Mouse (Mus musculus) CH12.LX (cell line): ENCODE results near the gene C2cd4a. TPM values are rescaled to one million over a fixed set of nuclear protein-coding genes. Genes with fewer than 3 reads are reported as not detected.

ENCODE experiments used
- DNase-seq: peaks from one replicate; pipeline ENCODE4 v3.0.0-alpha.2; 2013; ENCODE audit errors: extremely low read depth
- H3K27ac ChIP-seq: 2 replicates; pipeline ENCODE4 v1.5.1; 2012; ENCODE audit warnings: low read depth, mild to moderate bottlenecking, control low read depth, moderate library complexity; ENCODE audit not compliant: insufficient read depth
- H3K27me3 ChIP-seq: replicated peaks from 2 replicates; pipeline ENCODE3; 2012; ENCODE audit warnings: inconsistent platforms
- H3K36me3 ChIP-seq, 2 experiments: replicated peaks in 1 of 2; 2 replicates each; pipeline versions ENCODE3 to v1.6.1; 2012; ENCODE audit warnings: inconsistent platforms in 1 of 2, low read length in 1 of 2, mild to moderate bottlenecking in 1 of 2, mixed read lengths in 1 of 2, moderate library complexity in 1 of 2; ENCODE audit not compliant: control insufficient read depth in 1 of 2, insufficient read depth in 1 of 2
- H3K4me1 ChIP-seq, 2 experiments: 2 replicates each; pipeline ENCODE4 v1.6.1; 2012; ENCODE audit warnings: inconsistent platforms in 1 of 2, moderate library complexity in 1 of 2; ENCODE audit not compliant: insufficient read depth in 2 of 2, control insufficient read depth in 1 of 2
- H3K4me2 ChIP-seq: 2 replicates; pipeline ENCODE4 v1.6.1; 2012; ENCODE audit warnings: low read depth, mild to moderate bottlenecking, control low read depth; ENCODE audit not compliant: poor library complexity, insufficient read depth, severe bottlenecking
- H3K4me3 ChIP-seq, 3 experiments: fragments of 150-350 bp in 1 of 3; sonication (generic) in 1 of 3; replicated peaks in 1 of 3; 2 replicates each; pipeline versions ENCODE3 to v1.5.1; 2011 to 2012; ENCODE audit warnings: low read depth in 2 of 3, low read length in 2 of 3, mild to moderate bottlenecking in 2 of 3, moderate library complexity in 2 of 3, control low read depth in 1 of 3, improper control_type of control experiment in 1 of 3, inconsistent platforms in 1 of 3, mixed read lengths in 1 of 3; ENCODE audit not compliant: poor library complexity in 1 of 3
- H3K79me2 ChIP-seq: replicated peaks from 2 replicates; pipeline ENCODE4 v1.6.1; 2012; ENCODE audit warnings: mild to moderate bottlenecking, moderate library complexity; ENCODE audit not compliant: control insufficient read depth, poor library complexity, insufficient read depth, severe bottlenecking; ENCODE audit errors: extremely low read depth
- H3K9ac ChIP-seq: 2 replicates; pipeline ENCODE4 v1.6.1; 2012; ENCODE audit warnings: low read depth, mild to moderate bottlenecking, control low read depth, moderate library complexity; ENCODE audit not compliant: insufficient read depth
- H3K9me3 ChIP-seq: replicated peaks from 2 replicates; pipeline ENCODE3; 2012; ENCODE audit warnings: low read length, inconsistent platforms, mixed read lengths
- BHLHE40 ChIP-seq: IDR thresholded peaks from 2 replicates; pipeline ENCODE4 v1.6.1; 2011; ENCODE audit warnings: mild to moderate bottlenecking, low read depth, low read length, improper control_type of control experiment
- CHD1 ChIP-seq: IDR thresholded peaks from 2 replicates; pipeline ENCODE4 v1.6.1; 2012; ENCODE audit warnings: low read depth, low read length, improper control_type of control experiment, inconsistent platforms
- CTCF ChIP-seq, 2 experiments: IDR thresholded peaks in 1 of 2; conservative IDR thresholded peaks in 1 of 2; 2 replicates each; pipeline ENCODE4 v1.5.1; 2011 to 2012; ENCODE audit warnings: low read depth in 2 of 2, low read length in 2 of 2, improper control_type of control experiment in 1 of 2, inconsistent platforms in 1 of 2, mild to moderate bottlenecking in 1 of 2, moderate library complexity in 1 of 2
- E2F4 ChIP-seq: IDR thresholded peaks from 2 replicates; pipeline ENCODE4 v1.6.1; 2011; ENCODE audit warnings: low read depth, low read length, improper control_type of control experiment; ENCODE audit not compliant: insufficient replicate concordance
- ELF1 ChIP-seq: IDR thresholded peaks from 2 replicates; pipeline ENCODE4 v1.6.1; 2014; ENCODE audit warnings: low read depth, mild to moderate bottlenecking, inconsistent platforms, low read length, improper control_type of control experiment
- HCFC1 ChIP-seq: IDR thresholded peaks from 2 replicates; pipeline ENCODE4 v1.6.1; 2012; ENCODE audit warnings: low read depth, mild to moderate bottlenecking, inconsistent platforms, low read length, improper control_type of control experiment
- MAFK ChIP-seq: IDR thresholded peaks from 2 replicates; pipeline ENCODE4 v1.6.1; 2011; ENCODE audit warnings: low read length, improper control_type of control experiment; ENCODE audit not compliant: insufficient replicate concordance
- MEF2A ChIP-seq: IDR thresholded peaks from 2 replicates; pipeline ENCODE4 v1.6.1; 2014; ENCODE audit warnings: low read depth, mild to moderate bottlenecking, inconsistent platforms, low read length, improper control_type of control experiment, borderline replicate concordance
- MXI1 ChIP-seq: IDR thresholded peaks from 2 replicates; pipeline ENCODE4 v1.6.1; 2011; ENCODE audit warnings: mild to moderate bottlenecking, low read depth, low read length, improper control_type of control experiment
- NELFE ChIP-seq: IDR thresholded peaks from 2 replicates; pipeline ENCODE4 v1.6.1; 2011; ENCODE audit warnings: low read depth, low read length, improper control_type of control experiment
- NRF1 ChIP-seq: IDR thresholded peaks from 2 replicates; pipeline ENCODE4 v1.6.1; 2014; ENCODE audit warnings: low read depth, mild to moderate bottlenecking, inconsistent platforms, low read length, improper control_type of control experiment, moderate library complexity
- POLR2A ChIP-seq: IDR thresholded peaks from 2 replicates; pipeline ENCODE4 v1.6.1; 2011; ENCODE audit warnings: low read depth, mild to moderate bottlenecking, improper control_type of control experiment, low read length
- POLR2AphosphoS2 ChIP-seq: IDR thresholded peaks from 2 replicates; pipeline ENCODE4 v1.6.1; 2011; ENCODE audit warnings: low read depth, low read length, improper control_type of control experiment
- RCOR1 ChIP-seq: conservative IDR thresholded peaks from 2 replicates; pipeline ENCODE4 v1.6.1; 2012; ENCODE audit warnings: low read depth, mild to moderate bottlenecking, inconsistent platforms, low read length, improper control_type of control experiment
- SIN3A ChIP-seq: IDR thresholded peaks from 2 replicates; pipeline ENCODE4 v1.6.1; 2012; ENCODE audit warnings: low read length, improper control_type of control experiment, inconsistent platforms
- SMC3 ChIP-seq: IDR thresholded peaks from 2 replicates; pipeline ENCODE4 v1.6.1; 2011; ENCODE audit warnings: low read depth, low read length, improper control_type of control experiment
- USF1 ChIP-seq: IDR thresholded peaks from 2 replicates; pipeline ENCODE4 v1.6.1; 2014; ENCODE audit warnings: low read depth, mild to moderate bottlenecking, inconsistent platforms, low read length, improper control_type of control experiment
- USF2 ChIP-seq: conservative IDR thresholded peaks from 2 replicates; pipeline ENCODE4 v1.6.1; 2011; ENCODE audit warnings: low read depth, low read length, improper control_type of control experiment
- ZNF384 ChIP-seq: IDR thresholded peaks from 2 replicates; pipeline ENCODE4 v1.6.1; 2012; ENCODE audit warnings: low read depth, low read length, improper control_type of control experiment, inconsistent platforms
- dilution Hi-C: fragments of 300-500 bp; cut with MboI; formaldehyde crosslinking; loops from 2 replicates; pipeline ENCODE4 v1.14.3; 2020; ENCODE audit warnings: low sequenced_read_pairs; ENCODE audit not compliant: extremely low pct_unique_long_range_greater_than_20kb, extremely low pct_ligation_motif_present
- in situ Hi-C: fragments of 300-500 bp; cut with MboI; formaldehyde crosslinking; loops from 3 replicates; pipeline ENCODE4 v1.14.3; 2019; ENCODE audit warnings: low sequenced_read_pairs, low pct_ligation_motif_present, low pct_unique_long_range_greater_than_20kb, mixed read lengths
- polyA plus RNA-seq: library from polyadenylated mRNA; unstranded; fragments of >175 nt; gene quantifications from 2 replicates; pipeline ENCODE4 v1.2.1, GENCODE M21; 2012; ENCODE audit warnings: low read depth; ENCODE audit not compliant: insufficient read length
- total RNA-seq, 2 experiments: library from RNA; depleted of rRNA; stranded (reverse); fragments of 300-350 nt in 1 of 2; fragments of >200 nt in 1 of 2; gene quantifications; 2 replicates each; pipeline ENCODE4 v1.2.3; 2012 to 2014

Gene C2cd4a
- total RNA-seq (2012; rRNA removed) (not detected in 2 replicates), total RNA-seq (2014; rRNA removed) (0.16 TPM in 1 of 2 replicates, not detected in the other), polyA plus RNA-seq (not detected in 2 replicates)

- H3K4me3 ChIP-seq: no peak within 1 kb of the TSS
- H3K4me1 ChIP-seq: peaks cover 3 to 12% of the 10 kb centered on the region in 2 experiments; a peak in 3 of 4 replicates
- H3K27me3 ChIP-seq: no peaks in the 10 kb centered on the region
- dilution Hi-C loops (no loop called here), in situ Hi-C loops (loop anchor here (5.0 kb wide), 1 partner anchor 135 kb away; no protein-coding TSS in a partner anchor)
- H3K36me3 ChIP-seq: no peaks in the 10 kb centered on the region
- no peak for DNase-seq
- H3K27ac ChIP-seq: no peak within 1 kb of the TSS
- H3K9ac ChIP-seq: no peak within 1 kb of the TSS
- no peak within 1 kb of the TSS for H3K4me2 ChIP-seq
- peaks cover 4% of the 10 kb centered on the region for H3K9me3 ChIP-seq
- no peaks in the 10 kb centered on the region for H3K79me2 ChIP-seq
- TF ChIP-seq SIN3A (no peak), NELFE (no peak), ZNF384 (no peak), MAFK (no peak), BHLHE40 (no peak), MXI1 (no peak), POLR2AphosphoS2 (no peak), MEF2A (no peak), HCFC1 (no peak), NRF1 (no peak), ELF1 (no peak), RCOR1 (no peak), USF2 (no peak), E2F4 (no peak), SMC3 (no peak), CHD1 (no peak), POLR2A (no peak)
These were observed at the start of gene C2cd4a for GRCm38 (mm10) chr9:67832046-67832605. Gene C2cd4a, minus strand, starts transcription at chr9:67832330.

GRCm38 (mm10) chr9:67878197-67878769 lies 46.2 kb upstream of the C2cd4a start:
- dilution Hi-C loops: no loop called here
- in situ Hi-C loops: no loop called here
- Histone ChIP-seq H3K27me3 (no peaks in the 10 kb centered on the region), H3K4me3 (peak overlapping the region in 1 of 3 experiments; percentile 38), H3K9ac (no peak overlapping the region), H3K27ac (peak overlapping the region; percentile 46), H3K9me3 (no peaks in the 10 kb centered on the region), H3K4me2 (no peak overlapping the region), H3K36me3 (peaks cover 13 to 51% of the 10 kb centered on the region in 2 experiments), H3K79me2 (no peaks in the 10 kb centered on the region), H3K4me1 (peaks cover 12 to 26% of the 10 kb centered on the region in 2 experiments)
- TF ChIP-seq USF1 (no peak), CTCF (conservative IDR thresholded peaks at IDR 0.05 in 1 of 2, IDR thresholded peaks at IDR 0.05 in 1 of 2; ENCODE audit: low read depth in 2 of 2, low read length in 2 of 2) (peak in 1 of 2 experiments; percentile 47; a peak in 2 of 4 replicates)
- no peak for DNase-seq
